Mouse (Mus musculus) mature B cell (primary cell): ENCODE measurements around the gene Cct3.
"Not testable (repeated sequence)": the region's sequence is repeated elsewhere in the genome, so short reads cannot be mapped to it uniquely, and the experiment has no call there.

Experiments used
- in situ Hi-C: fragments of 300-500 bp; cut with MboI; formaldehyde crosslinking; loops from 2 replicates; pipeline ENCODE4 v1.14.3; 2019

The Cct3 gene

GRCm38 (mm10) chr3:88291970-88292369 lies 4.9 kb upstream of the Cct3 start:
- in situ Hi-C loops: no loop called here

- in situ Hi-C loops: not testable (repeated sequence)
Measured at GRCm38 (mm10) chr3:88295272-88295671, 1.6 kb upstream of the Cct3 start.

GRCm38 (mm10) chr3:88296110-88296560 lies 781 bp upstream of the Cct3 start:
- in situ Hi-C loops: no loop called here

GRCm38 (mm10) chr3:88297321-88297851 lies 470 bp downstream of the Cct3 start:
- in situ Hi-C loops: no loop called here

GRCm38 (mm10) chr3:88299172-88299571 lies 2.3 kb downstream of the Cct3 start:
- in situ Hi-C loops: no loop called here

GRCm38 (mm10) chr3:88324951-88325405 lies 28.1 kb downstream of the Cct3 start, which contains the start of gene Glmp:
Glmp (plus strand) TSS chr3:88325023.
- in situ Hi-C loops: no loop called here

GRCm38 (mm10) chr3:88328956-88329355 lies 32.0 kb downstream of the Cct3 start:
- in situ Hi-C loops: no loop called here

- in situ Hi-C loops: no loop called here
Measured at GRCm38 (mm10) chr3:88331282-88331681, 34.4 kb downstream of the Cct3 start.

GRCm38 (mm10) chr3:88334029-88334658 lies 37.2 kb downstream of the Cct3 start:
- in situ Hi-C loops: no loop called here

- in situ Hi-C loops: no loop called here
Measured at GRCm38 (mm10) chr3:88334902-88335435, 38.1 kb downstream of the Cct3 start.

GRCm38 (mm10) chr3:88335436-88336053 lies 38.6 kb downstream of the Cct3 start:
- in situ Hi-C loops: no loop called here

GRCm38 (mm10) chr3:88336058-88337013 lies 39.4 kb downstream of the Cct3 start, which contains the start of the genes Tmem79 and Smg5:
Tmem79 (minus strand) TSS chr3:88336148.
Smg5 (plus strand) TSS chr3:88336260.
- in situ Hi-C loops: no loop called here

GRCm38 (mm10) chr3:88337367-88338020 lies 40.6 kb downstream of the Cct3 start:
- in situ Hi-C loops: no loop called here

GRCm38 (mm10) chr3:88338316-88338715 lies 41.4 kb downstream of the Cct3 start:
- in situ Hi-C loops: no loop called here

GRCm38 (mm10) chr3:88339006-88339405 lies 42.1 kb downstream of the Cct3 start:
- in situ Hi-C loops: no loop called here

- in situ Hi-C loops: no loop called here
Measured at GRCm38 (mm10) chr3:88350732-88351131, 53.8 kb downstream of the Cct3 start.

GRCm38 (mm10) chr3:88352907-88353306 lies 56.0 kb downstream of the Cct3 start:
- in situ Hi-C loops: no loop called here

- in situ Hi-C loops: no loop called here
Measured at GRCm38 (mm10) chr3:88354396-88355165, 57.7 kb downstream of the Cct3 start.

- in situ Hi-C loops: no loop called here
Measured at GRCm38 (mm10) chr3:88359584-88359983, 62.7 kb downstream of the Cct3 start.

- in situ Hi-C loops: no loop called here
Measured at GRCm38 (mm10) chr3:88359989-88360388, 63.1 kb downstream of the Cct3 start.
